Mouse (Mus musculus) CH12.LX (cell line): ENCODE results near the gene Atp10a. TPM values are rescaled to one million over a fixed set of nuclear protein-coding genes. Genes with fewer than 3 reads are reported as not detected.

ENCODE experiments used
- DNase-seq: peaks from one replicate; pipeline ENCODE4 v3.0.0-alpha.2; 2013; ENCODE audit errors: extremely low read depth
- H3K27ac ChIP-seq: 2 replicates; pipeline ENCODE4 v1.5.1; 2012; ENCODE audit warnings: low read depth, mild to moderate bottlenecking, control low read depth, moderate library complexity; ENCODE audit not compliant: insufficient read depth
- H3K27me3 ChIP-seq: replicated peaks from 2 replicates; pipeline ENCODE3; 2012; ENCODE audit warnings: inconsistent platforms
- H3K36me3 ChIP-seq, 2 experiments: replicated peaks in 1 of 2; 2 replicates each; pipeline versions ENCODE3 to v1.6.1; 2012; ENCODE audit warnings: inconsistent platforms in 1 of 2, low read length in 1 of 2, mild to moderate bottlenecking in 1 of 2, mixed read lengths in 1 of 2, moderate library complexity in 1 of 2; ENCODE audit not compliant: control insufficient read depth in 1 of 2, insufficient read depth in 1 of 2
- H3K4me1 ChIP-seq, 2 experiments: 2 replicates each; pipeline ENCODE4 v1.6.1; 2012; ENCODE audit warnings: inconsistent platforms in 1 of 2, moderate library complexity in 1 of 2; ENCODE audit not compliant: insufficient read depth in 2 of 2, control insufficient read depth in 1 of 2
- H3K4me2 ChIP-seq: 2 replicates; pipeline ENCODE4 v1.6.1; 2012; ENCODE audit warnings: low read depth, mild to moderate bottlenecking, control low read depth; ENCODE audit not compliant: poor library complexity, insufficient read depth, severe bottlenecking
- H3K4me3 ChIP-seq, 3 experiments: fragments of 150-350 bp in 1 of 3; sonication (generic) in 1 of 3; replicated peaks in 1 of 3; 2 replicates each; pipeline versions ENCODE3 to v1.5.1; 2011 to 2012; ENCODE audit warnings: low read depth in 2 of 3, low read length in 2 of 3, mild to moderate bottlenecking in 2 of 3, moderate library complexity in 2 of 3, control low read depth in 1 of 3, improper control_type of control experiment in 1 of 3, inconsistent platforms in 1 of 3, mixed read lengths in 1 of 3; ENCODE audit not compliant: poor library complexity in 1 of 3
- H3K79me2 ChIP-seq: replicated peaks from 2 replicates; pipeline ENCODE4 v1.6.1; 2012; ENCODE audit warnings: mild to moderate bottlenecking, moderate library complexity; ENCODE audit not compliant: control insufficient read depth, poor library complexity, insufficient read depth, severe bottlenecking; ENCODE audit errors: extremely low read depth
- H3K9ac ChIP-seq: 2 replicates; pipeline ENCODE4 v1.6.1; 2012; ENCODE audit warnings: low read depth, mild to moderate bottlenecking, control low read depth, moderate library complexity; ENCODE audit not compliant: insufficient read depth
- H3K9me3 ChIP-seq: replicated peaks from 2 replicates; pipeline ENCODE3; 2012; ENCODE audit warnings: low read length, inconsistent platforms, mixed read lengths
- BHLHE40 ChIP-seq: IDR thresholded peaks from 2 replicates; pipeline ENCODE4 v1.6.1; 2011; ENCODE audit warnings: mild to moderate bottlenecking, low read depth, low read length, improper control_type of control experiment
- CHD1 ChIP-seq: IDR thresholded peaks from 2 replicates; pipeline ENCODE4 v1.6.1; 2012; ENCODE audit warnings: low read depth, low read length, improper control_type of control experiment, inconsistent platforms
- CHD2 ChIP-seq: IDR thresholded peaks from 2 replicates; pipeline ENCODE4 v1.6.1; 2011; ENCODE audit warnings: low read length, improper control_type of control experiment
- CTCF ChIP-seq, 2 experiments: IDR thresholded peaks in 1 of 2; conservative IDR thresholded peaks in 1 of 2; 2 replicates each; pipeline ENCODE4 v1.5.1; 2011 to 2012; ENCODE audit warnings: low read depth in 2 of 2, low read length in 2 of 2, improper control_type of control experiment in 1 of 2, inconsistent platforms in 1 of 2, mild to moderate bottlenecking in 1 of 2, moderate library complexity in 1 of 2
- E2F4 ChIP-seq: IDR thresholded peaks from 2 replicates; pipeline ENCODE4 v1.6.1; 2011; ENCODE audit warnings: low read depth, low read length, improper control_type of control experiment; ENCODE audit not compliant: insufficient replicate concordance
- ELF1 ChIP-seq: IDR thresholded peaks from 2 replicates; pipeline ENCODE4 v1.6.1; 2014; ENCODE audit warnings: low read depth, mild to moderate bottlenecking, inconsistent platforms, low read length, improper control_type of control experiment
- HCFC1 ChIP-seq: IDR thresholded peaks from 2 replicates; pipeline ENCODE4 v1.6.1; 2012; ENCODE audit warnings: low read depth, mild to moderate bottlenecking, inconsistent platforms, low read length, improper control_type of control experiment
- IRF4 ChIP-seq: IDR thresholded peaks from 2 replicates; pipeline ENCODE4 v1.6.1; 2014; ENCODE audit warnings: low read depth, mild to moderate bottlenecking, inconsistent platforms, low read length, improper control_type of control experiment
- JUN ChIP-seq: IDR thresholded peaks from 2 replicates; pipeline ENCODE4 v1.6.1; 2011; ENCODE audit warnings: low read depth, mild to moderate bottlenecking, low read length, improper control_type of control experiment, moderate library complexity; ENCODE audit not compliant: insufficient read depth
- JUND ChIP-seq: conservative IDR thresholded peaks from 2 replicates; pipeline ENCODE4 v1.6.1; 2011; ENCODE audit warnings: low read depth, low read length, improper control_type of control experiment
- KAT2A ChIP-seq: IDR thresholded peaks from 2 replicates; pipeline ENCODE4 v1.6.1; 2012; ENCODE audit warnings: low read length, improper control_type of control experiment, inconsistent platforms; ENCODE audit not compliant: insufficient replicate concordance
- MAFK ChIP-seq: IDR thresholded peaks from 2 replicates; pipeline ENCODE4 v1.6.1; 2011; ENCODE audit warnings: low read length, improper control_type of control experiment; ENCODE audit not compliant: insufficient replicate concordance
- MAX ChIP-seq: IDR thresholded peaks from 2 replicates; pipeline ENCODE4 v1.6.1; 2011; ENCODE audit warnings: low read length, improper control_type of control experiment
- MAZ ChIP-seq: IDR thresholded peaks from 2 replicates; pipeline ENCODE4 v1.6.1; 2012; ENCODE audit warnings: low read depth, mild to moderate bottlenecking, inconsistent platforms, low read length, improper control_type of control experiment, moderate library complexity
- MXI1 ChIP-seq: IDR thresholded peaks from 2 replicates; pipeline ENCODE4 v1.6.1; 2011; ENCODE audit warnings: mild to moderate bottlenecking, low read depth, low read length, improper control_type of control experiment
- NELFE ChIP-seq: IDR thresholded peaks from 2 replicates; pipeline ENCODE4 v1.6.1; 2011; ENCODE audit warnings: low read depth, low read length, improper control_type of control experiment
- NRF1 ChIP-seq: IDR thresholded peaks from 2 replicates; pipeline ENCODE4 v1.6.1; 2014; ENCODE audit warnings: low read depth, mild to moderate bottlenecking, inconsistent platforms, low read length, improper control_type of control experiment, moderate library complexity
- RAD21 ChIP-seq: IDR thresholded peaks from 2 replicates; pipeline ENCODE4 v1.6.1; 2011; ENCODE audit warnings: low read depth, mild to moderate bottlenecking, low read length, improper control_type of control experiment, moderate library complexity
- RCOR1 ChIP-seq: conservative IDR thresholded peaks from 2 replicates; pipeline ENCODE4 v1.6.1; 2012; ENCODE audit warnings: low read depth, mild to moderate bottlenecking, inconsistent platforms, low read length, improper control_type of control experiment
- SIN3A ChIP-seq: IDR thresholded peaks from 2 replicates; pipeline ENCODE4 v1.6.1; 2012; ENCODE audit warnings: low read length, improper control_type of control experiment, inconsistent platforms
- SMC3 ChIP-seq: IDR thresholded peaks from 2 replicates; pipeline ENCODE4 v1.6.1; 2011; ENCODE audit warnings: low read depth, low read length, improper control_type of control experiment
- TBP ChIP-seq: conservative IDR thresholded peaks from 2 replicates; pipeline ENCODE4 v1.6.1; 2011; ENCODE audit warnings: low read depth, low read length, improper control_type of control experiment
- UBTF ChIP-seq: IDR thresholded peaks from 2 replicates; pipeline ENCODE4 v1.6.1; 2012; ENCODE audit warnings: low read depth, mild to moderate bottlenecking, inconsistent platforms, low read length, improper control_type of control experiment, moderate library complexity
- USF1 ChIP-seq: IDR thresholded peaks from 2 replicates; pipeline ENCODE4 v1.6.1; 2014; ENCODE audit warnings: low read depth, mild to moderate bottlenecking, inconsistent platforms, low read length, improper control_type of control experiment
- ZC3H11A ChIP-seq: IDR thresholded peaks from 2 replicates; pipeline ENCODE4 v1.6.1; 2012; ENCODE audit warnings: low read depth, mild to moderate bottlenecking, inconsistent platforms, low read length, improper control_type of control experiment
- ZMIZ1 ChIP-seq: IDR thresholded peaks from 2 replicates; pipeline ENCODE4 v1.6.1; 2012; ENCODE audit warnings: low read depth, mild to moderate bottlenecking, inconsistent platforms, low read length, improper control_type of control experiment
- ZNF384 ChIP-seq: IDR thresholded peaks from 2 replicates; pipeline ENCODE4 v1.6.1; 2012; ENCODE audit warnings: low read depth, low read length, improper control_type of control experiment, inconsistent platforms
- dilution Hi-C: fragments of 300-500 bp; cut with MboI; formaldehyde crosslinking; loops from 2 replicates; pipeline ENCODE4 v1.14.3; 2020; ENCODE audit warnings: low sequenced_read_pairs; ENCODE audit not compliant: extremely low pct_unique_long_range_greater_than_20kb, extremely low pct_ligation_motif_present
- in situ Hi-C: fragments of 300-500 bp; cut with MboI; formaldehyde crosslinking; loops from 3 replicates; pipeline ENCODE4 v1.14.3; 2019; ENCODE audit warnings: low sequenced_read_pairs, low pct_ligation_motif_present, low pct_unique_long_range_greater_than_20kb, mixed read lengths
- polyA plus RNA-seq: library from polyadenylated mRNA; unstranded; fragments of >175 nt; gene quantifications from 2 replicates; pipeline ENCODE4 v1.2.1, GENCODE M21; 2012; ENCODE audit warnings: low read depth; ENCODE audit not compliant: insufficient read length
- total RNA-seq, 2 experiments: library from RNA; depleted of rRNA; stranded (reverse); fragments of 300-350 nt in 1 of 2; fragments of >200 nt in 1 of 2; gene quantifications; 2 replicates each; pipeline ENCODE4 v1.2.3; 2012 to 2014

The Atp10a gene
- total and polyA plus RNA-seq, 3 experiments = not detected

- Histone ChIP-seq H3K4me2 (no peak overlapping the region), H3K9me3 (peaks cover 46% of the 10 kb centered on the region), H3K9ac (no peak overlapping the region), H3K79me2 (no peaks in the 10 kb centered on the region), H3K36me3 (no peaks in the 10 kb centered on the region), H3K27ac (no peak overlapping the region), H3K27me3 (no peaks in the 10 kb centered on the region), H3K4me3 (no peak overlapping the region), H3K4me1 (no peaks in the 10 kb centered on the region)
- dilution Hi-C loops = no loop called here
- DNase-seq = no peak
- TF ChIP-seq TBP (no peak), CHD1 (no peak), NELFE (no peak), ZNF384 (no peak), ZMIZ1 (no peak), NRF1 (no peak), HCFC1 (no peak), KAT2A (no peak), ZC3H11A (no peak), CHD2 (no peak), MAFK (no peak), MAZ (no peak), BHLHE40 (no peak)
- in situ Hi-C loops = no loop called here
Measured at GRCm38 (mm10) chr7:58841066-58841465, 185.1 kb downstream of the Atp10a start.

- no peak overlapping the region for H3K4me2 ChIP-seq
- H3K4me3 ChIP-seq = no peak overlapping the region
Measured at GRCm38 (mm10) chr7:58842818-58843217, 186.9 kb downstream of the Atp10a start.

More at GRCm38 (mm10) chr7:58842818-58843217, 186.9 kb downstream of the Atp10a start:
- peaks cover 53% of the 10 kb centered on the region for H3K9me3 ChIP-seq
- dilution Hi-C loops (no loop called here), in situ Hi-C loops (no loop called here)
- H3K36me3 ChIP-seq = no peaks in the 10 kb centered on the region
- H3K9ac ChIP-seq = no peak overlapping the region
- no peak for DNase-seq
- H3K27ac ChIP-seq = no peak overlapping the region
- TF ChIP-seq ELF1 (no peak), IRF4 (no peak), ZMIZ1 (no peak), CTCF (conservative IDR thresholded peaks at IDR 0.05 in 1 of 2, IDR thresholded peaks at IDR 0.05 in 1 of 2; ENCODE audit: low read depth in 2 of 2, low read length in 2 of 2) (no peak), CHD2 (no peak), NRF1 (no peak), RCOR1 (no peak), USF1 (no peak), E2F4 (no peak), MXI1 (no peak), JUN (no peak), ZNF384 (no peak), CHD1 (no peak), SMC3 (no peak), SIN3A (no peak), JUND (no peak), MAX (no peak), UBTF (no peak), RAD21 (no peak)
- no peaks in the 10 kb centered on the region for H3K27me3 ChIP-seq
- no peaks in the 10 kb centered on the region for H3K4me1 ChIP-seq
- H3K79me2 ChIP-seq = no peaks in the 10 kb centered on the region
